Mouse (Mus musculus) G1E (cell line): ENCODE data around the gene Galm.

ENCODE experiments used
- CTCF ChIP-seq: IDR thresholded peaks from 2 replicates; pipeline ENCODE4 v1.5.1; 2012; ENCODE audit warnings: low read depth, low read length, inconsistent platforms, mixed read lengths
- GATA1 ChIP-seq: IDR thresholded peaks from 2 replicates; pipeline ENCODE4 v1.6.1; 2012; ENCODE audit warnings: borderline replicate concordance, low read length, inconsistent platforms, mixed read lengths
- GATA2 ChIP-seq: IDR thresholded peaks from 2 replicates; pipeline ENCODE4 v1.6.1; 2012; ENCODE audit warnings: low read depth, low read length, inconsistent platforms, borderline replicate concordance
- TAL1 ChIP-seq: conservative IDR thresholded peaks from 2 replicates; pipeline ENCODE4 v1.6.1; 2012; ENCODE audit warnings: low read depth, low read length, inconsistent platforms, mixed read lengths

- TF ChIP-seq GATA1 (no peak), CTCF (no peak), GATA2 (no peak), TAL1 (no peak)
Observed at GRCm38 (mm10) chr17:80148053-80148994, 21.1 kb downstream of the Galm start.
